Mouse (Mus musculus) liver, embryonic 15.5 days (tissue): ENCODE measurements around the gene Cxcr1. TPM values are rescaled to one million over a fixed set of nuclear protein-coding genes. Genes with fewer than 3 reads are reported as not detected.

Experiments used
- ATAC-seq: fragments of 200-750 bp; cut with Nextera tagmentation; 2 replicates; pipeline ENCODE4 v1.8.0; 2017; ENCODE audit warnings: moderate number of reproducible peaks, mild to moderate bottlenecking, moderate library complexity; ENCODE audit not compliant: insufficient read depth
- H3K27ac ChIP-seq: fragments of 300-500 bp; sonication (generic); replicated peaks from 2 replicates; pipeline ENCODE4 v1.5.1; 2015; ENCODE audit warnings: mild to moderate bottlenecking, inconsistent platforms
- H3K27me3 ChIP-seq: fragments of 300-500 bp; sonication (generic); 2 replicates; pipeline ENCODE4 v1.6.1; 2015; ENCODE audit warnings: mild to moderate bottlenecking, inconsistent platforms
- H3K36me3 ChIP-seq: fragments of 300-500 bp; sonication (generic); replicated peaks from 2 replicates; pipeline ENCODE4 v1.6.1; 2015; ENCODE audit warnings: moderate library complexity, mild to moderate bottlenecking, inconsistent platforms
- H3K4me1 ChIP-seq: fragments of 300-500 bp; sonication (generic); replicated peaks from 2 replicates; pipeline ENCODE4 v1.6.1; 2015; ENCODE audit warnings: inconsistent platforms
- H3K4me2 ChIP-seq: fragments of 300-500 bp; sonication (generic); 2 replicates; pipeline ENCODE4 v1.6.1; 2015; ENCODE audit warnings: moderate library complexity, mild to moderate bottlenecking, inconsistent platforms
- H3K4me3 ChIP-seq: fragments of 300-500 bp; sonication (generic); replicated peaks from 2 replicates; pipeline ENCODE4 v1.5.1; 2015; ENCODE audit warnings: mild to moderate bottlenecking, inconsistent platforms
- H3K9ac ChIP-seq: fragments of 300-500 bp; sonication (generic); 2 replicates; pipeline ENCODE4 v1.6.1; 2015; ENCODE audit warnings: moderate library complexity, mild to moderate bottlenecking, inconsistent platforms
- H3K9me3 ChIP-seq: fragments of 300-500 bp; sonication (generic); replicated peaks from 2 replicates; pipeline ENCODE4 v1.6.1; 2016; ENCODE audit warnings: inconsistent platforms
- WGBS: fragments of 180-500 bp; shearing (Covaris S2); methylation state at CpG from one replicate; pipeline ENCODE4 v1.1.7; 2015; ENCODE audit warnings: mixed read lengths; ENCODE audit not compliant: insufficient replicate concordance; 5-methylcytosine and 5-hydroxymethylcytosine counted together
- polyA plus RNA-seq: library from polyadenylated mRNA; unstranded; fragments of >200 nt; fragmentation: Nextera tagmentation; extraction: Ambion mirVana; gene quantifications from 2 replicates; pipeline ENCODE4 v1.2.1, GENCODE M21; 2015

Gene Cxcr1
- polyA plus RNA-seq, 1 experiment from 2014 or later: not detected

DNA sequence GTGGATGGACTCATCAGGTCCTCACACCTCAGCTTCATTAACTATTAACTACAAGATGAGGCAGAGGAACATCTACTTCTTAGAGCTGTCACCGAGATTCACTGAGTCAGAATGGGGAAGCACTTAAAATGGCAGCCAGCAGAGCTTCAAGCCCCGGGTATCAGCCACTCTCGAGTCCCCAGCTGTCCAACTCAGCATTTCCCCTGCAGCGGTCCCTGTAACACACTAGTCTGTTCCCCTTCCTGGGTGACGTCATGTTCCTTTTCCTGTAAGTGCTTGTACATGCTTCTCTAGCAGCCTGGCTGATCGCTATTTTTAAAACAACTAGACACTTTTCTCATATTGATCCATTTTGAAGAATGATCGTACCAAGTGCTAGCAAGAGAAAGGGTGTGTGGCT lies 32.9 kb upstream of the Cxcr1 start:
- H3K27me3 ChIP-seq: no peaks in the 10 kb centered on the region
- H3K4me2 ChIP-seq: 0 out of 2 replicates have a peak overlapping the region, but pooled peaks have one; percentile 19
- ATAC-seq: no peak
- H3K4me1 ChIP-seq: peaks cover 20% of the 10 kb centered on the region
- no peak overlapping the region for H3K4me3 ChIP-seq
- H3K9ac ChIP-seq: no peak overlapping the region
- 25% methylated on average over 7 of the region's 7 CpGs for WGBS
- no peaks in the 10 kb centered on the region for H3K36me3 ChIP-seq
- no peak overlapping the region; the same call in 1 of the 2 replicates for H3K27ac ChIP-seq
- no peaks in the 10 kb centered on the region for H3K9me3 ChIP-seq

DNA sequence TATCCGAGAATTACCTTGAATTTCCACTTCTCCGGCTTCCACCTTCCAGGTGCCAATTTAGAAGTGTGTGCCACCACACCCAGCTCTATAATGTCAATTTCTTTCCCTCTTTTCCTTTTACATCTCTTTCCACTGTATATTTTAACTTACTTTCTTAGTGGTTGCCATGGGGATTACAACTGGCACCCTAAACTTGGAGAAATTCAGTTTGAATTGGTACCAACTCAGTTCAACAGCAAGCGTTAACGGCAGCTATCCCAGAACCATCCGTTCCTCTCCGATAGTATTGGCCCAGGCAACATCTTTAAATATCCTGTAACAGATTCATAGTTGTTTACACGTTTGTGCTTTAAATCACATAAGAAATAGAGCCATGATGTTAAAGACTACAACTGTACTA lies 25.5 kb upstream of the Cxcr1 start:
- WGBS: 84% methylated on average over 7 of the region's 7 CpGs
- no peaks in the 10 kb centered on the region for H3K4me1 ChIP-seq
- H3K27me3 ChIP-seq: no peaks in the 10 kb centered on the region; the same call in 1 of the 2 replicates
- no peaks in the 10 kb centered on the region for H3K36me3 ChIP-seq
- no peak overlapping the region for H3K4me3 ChIP-seq
- no peak overlapping the region for H3K4me2 ChIP-seq
- no peak overlapping the region for H3K27ac ChIP-seq
- no peak overlapping the region for H3K9ac ChIP-seq
- H3K9me3 ChIP-seq: no peaks in the 10 kb centered on the region
- no peak for ATAC-seq

DNA sequence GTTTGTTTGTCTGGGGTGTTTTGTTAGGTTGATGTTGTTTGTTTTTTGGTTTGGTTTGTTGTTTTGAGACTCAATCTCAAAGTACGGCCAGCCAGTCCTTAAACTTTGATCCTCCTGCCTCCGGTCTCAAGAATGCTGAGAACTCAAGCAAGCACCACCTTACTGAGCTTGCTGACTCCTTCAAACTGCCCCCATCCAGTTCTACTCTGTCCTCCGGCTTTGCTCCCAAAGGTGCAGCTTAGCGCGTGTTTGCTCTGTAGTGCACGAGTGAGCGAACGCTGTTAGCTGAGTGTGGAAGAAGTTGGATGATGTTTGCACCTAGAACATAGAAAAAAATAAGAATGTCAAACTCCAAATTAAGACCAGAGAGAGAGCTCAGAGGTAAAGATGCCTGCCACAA lies 14.5 kb upstream of the Cxcr1 start:
- no peaks in the 10 kb centered on the region for H3K27me3 ChIP-seq
- no peak overlapping the region for H3K4me2 ChIP-seq
- no peak overlapping the region for H3K9ac ChIP-seq
- ATAC-seq: no peak
- H3K4me1 ChIP-seq: no peaks in the 10 kb centered on the region
- H3K27ac ChIP-seq: no peak overlapping the region
- H3K4me3 ChIP-seq: no peak overlapping the region
- no peaks in the 10 kb centered on the region for H3K36me3 ChIP-seq
- 84% methylated on average over 8 of the region's 8 CpGs for WGBS
- H3K9me3 ChIP-seq: no peaks in the 10 kb centered on the region

DNA sequence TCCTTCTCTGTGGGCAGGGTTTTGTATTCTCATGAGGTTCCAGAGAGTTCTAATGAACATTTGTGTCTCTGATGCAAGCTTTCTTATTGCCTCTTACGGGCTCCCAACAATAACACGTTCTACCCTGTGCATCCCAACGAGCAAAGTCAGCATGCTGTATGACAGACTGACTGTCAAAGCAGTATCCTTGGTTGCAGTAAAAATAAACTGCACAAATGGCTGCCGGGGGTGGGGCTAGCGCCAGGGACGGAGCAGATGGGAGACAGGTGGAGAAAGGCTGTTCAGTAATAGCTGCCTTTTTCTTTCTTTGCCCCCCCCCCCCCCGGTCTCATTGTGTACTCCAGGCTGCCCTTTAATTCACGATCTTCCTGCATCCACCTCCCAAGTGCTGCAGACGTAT lies 13.5 kb upstream of the Cxcr1 start:
- Histone ChIP-seq H3K4me2 (no peak overlapping the region), H3K36me3 (no peaks in the 10 kb centered on the region), H3K27ac (no peak overlapping the region), H3K9ac (no peak overlapping the region), H3K4me3 (no peak overlapping the region), H3K27me3 (no peaks in the 10 kb centered on the region), H3K4me1 (no peaks in the 10 kb centered on the region), H3K9me3 (no peaks in the 10 kb centered on the region)
- 52% methylated on average over 9 of the region's 9 CpGs for WGBS
- ATAC-seq: no peak

DNA sequence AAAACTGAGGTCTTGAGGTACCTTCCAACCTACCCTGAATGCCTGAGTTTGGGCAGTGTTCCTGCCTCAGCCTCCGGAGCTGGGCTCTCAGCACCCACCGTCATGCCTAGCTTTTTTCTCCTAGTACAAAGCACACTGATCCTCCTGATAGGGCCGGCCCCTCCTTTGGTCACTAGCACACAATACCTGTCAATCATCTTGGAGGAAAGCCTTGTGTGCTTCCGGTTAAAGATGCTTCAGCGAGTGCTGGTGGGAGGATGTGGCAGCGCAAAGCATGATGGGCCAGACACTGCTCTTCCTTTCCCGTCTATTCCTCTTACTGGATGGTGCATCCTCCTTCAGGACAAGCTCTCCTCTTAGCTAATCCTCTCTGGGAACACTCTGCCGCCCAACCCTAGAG lies 12.2 kb upstream of the Cxcr1 start:
- Histone ChIP-seq H3K4me2 (no peak overlapping the region), H3K36me3 (no peaks in the 10 kb centered on the region), H3K9ac (no peak overlapping the region), H3K4me1 (no peaks in the 10 kb centered on the region), H3K4me3 (no peak overlapping the region), H3K27me3 (no peaks in the 10 kb centered on the region), H3K9me3 (no peaks in the 10 kb centered on the region), H3K27ac (no peak overlapping the region)
- WGBS: 40% methylated on average over 8 of the region's 8 CpGs
- ATAC-seq: no peak

DNA sequence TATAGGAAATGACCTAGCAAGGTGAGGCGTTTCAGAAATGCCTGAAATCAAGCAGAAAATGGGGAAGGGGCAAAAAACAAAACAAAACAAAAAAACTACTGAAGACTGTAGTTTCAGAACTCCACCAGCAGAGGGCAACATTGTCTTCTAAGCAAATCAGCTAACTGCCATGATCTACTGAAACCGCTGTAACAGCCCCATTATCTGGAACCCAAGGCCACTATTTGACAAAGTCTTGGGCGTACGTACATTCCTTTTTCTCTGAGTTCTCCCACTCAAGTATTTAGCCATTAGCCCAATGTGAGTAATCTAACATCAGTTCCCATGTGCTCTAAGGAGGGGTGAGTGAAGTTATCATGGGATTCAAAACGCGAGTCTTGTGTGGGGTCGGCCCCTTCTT lies 11.4 kb upstream of the Cxcr1 start:
- H3K4me1 ChIP-seq: no peaks in the 10 kb centered on the region
- no peak overlapping the region for H3K4me2 ChIP-seq
- no peak overlapping the region for H3K27ac ChIP-seq
- no peak for ATAC-seq
- no peaks in the 10 kb centered on the region for H3K36me3 ChIP-seq
- H3K4me3 ChIP-seq: no peak overlapping the region
- H3K9ac ChIP-seq: no peak overlapping the region
- WGBS: 37% methylated on average over 7 of the region's 7 CpGs
- no peaks in the 10 kb centered on the region for H3K9me3 ChIP-seq
- H3K27me3 ChIP-seq: no peaks in the 10 kb centered on the region

DNA sequence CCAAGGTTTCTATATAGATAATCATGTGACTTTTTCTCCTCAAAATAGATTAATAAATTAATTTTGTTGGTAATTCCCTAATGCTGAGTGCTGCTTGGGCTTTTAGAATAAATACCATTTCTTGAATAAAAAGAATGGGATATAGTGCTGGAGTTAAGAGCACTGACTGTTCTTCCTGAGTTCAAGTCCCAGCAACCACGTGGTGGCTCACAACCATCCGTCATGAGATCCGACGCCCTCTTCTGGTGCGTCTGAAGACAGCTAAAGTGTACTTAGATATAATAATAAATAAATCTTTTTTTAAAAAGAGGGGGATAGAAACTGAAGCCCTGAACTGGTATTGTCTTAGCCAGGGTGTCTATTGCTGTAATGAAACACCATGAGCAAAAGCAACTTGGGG lies 9.0 kb upstream of the Cxcr1 start:
- no peak for ATAC-seq
- 46% methylated on average over 5 of the region's 5 CpGs for WGBS
- H3K9me3 ChIP-seq: no peaks in the 10 kb centered on the region
- H3K4me2 ChIP-seq: no peak overlapping the region
- no peaks in the 10 kb centered on the region for H3K36me3 ChIP-seq
- H3K4me3 ChIP-seq: no peak overlapping the region
- 0 out of 2 replicates have a peak, but pooled peaks cover 5% of the 10 kb centered on the region for H3K4me1 ChIP-seq
- no peaks in the 10 kb centered on the region for H3K27me3 ChIP-seq
- no peak overlapping the region for H3K27ac ChIP-seq
- no peak overlapping the region for H3K9ac ChIP-seq

DNA sequence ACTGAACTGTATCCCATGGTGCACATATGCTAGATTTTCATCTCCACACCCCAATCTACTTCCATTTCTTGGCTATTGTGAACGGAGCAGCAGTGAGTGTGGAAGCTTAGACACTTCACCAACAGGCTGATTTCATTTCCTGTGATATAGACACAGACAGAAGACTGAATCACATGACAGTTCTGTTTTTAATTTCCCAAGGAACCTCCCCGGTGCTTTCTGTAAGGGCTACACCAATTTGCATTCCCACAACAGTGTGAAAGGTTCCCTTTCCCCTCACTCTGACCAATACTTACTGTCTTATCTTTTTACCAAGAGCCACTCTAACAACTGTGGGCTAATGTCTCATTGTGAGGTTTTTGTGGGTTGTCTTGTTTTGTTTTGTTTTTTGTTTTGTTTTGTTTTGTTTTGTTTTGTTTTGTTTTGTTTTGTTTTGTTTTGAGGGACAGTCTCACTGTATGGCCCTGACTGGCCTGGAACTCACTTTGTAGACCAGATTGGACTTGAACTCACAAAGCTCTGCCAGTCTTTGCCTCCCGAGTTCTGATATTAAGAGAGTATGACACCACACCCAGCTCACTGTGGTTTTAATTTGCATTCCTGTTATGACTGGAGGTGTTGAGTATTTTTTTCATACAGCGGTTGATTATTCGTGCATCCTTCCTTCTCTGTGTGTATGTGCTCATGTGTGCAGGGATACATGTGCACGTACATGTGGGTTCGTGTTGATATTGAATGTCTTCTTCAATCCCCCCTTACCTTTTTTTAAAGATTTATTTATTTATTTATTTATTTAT lies 6.8 kb upstream of the Cxcr1 start:
- Histone ChIP-seq H3K9me3 (no peaks in the 10 kb centered on the region), H3K4me1 (0 out of 2 replicates have a peak, but pooled peaks cover 5% of the 10 kb centered on the region), H3K9ac (no peak overlapping the region), H3K27ac (no peak overlapping the region), H3K36me3 (no peaks in the 10 kb centered on the region), H3K4me2 (no peak overlapping the region), H3K27me3 (no peaks in the 10 kb centered on the region), H3K4me3 (no peak overlapping the region)
- no peak for ATAC-seq
- 57% methylated on average over 7 of the region's 7 CpGs for WGBS

DNA sequence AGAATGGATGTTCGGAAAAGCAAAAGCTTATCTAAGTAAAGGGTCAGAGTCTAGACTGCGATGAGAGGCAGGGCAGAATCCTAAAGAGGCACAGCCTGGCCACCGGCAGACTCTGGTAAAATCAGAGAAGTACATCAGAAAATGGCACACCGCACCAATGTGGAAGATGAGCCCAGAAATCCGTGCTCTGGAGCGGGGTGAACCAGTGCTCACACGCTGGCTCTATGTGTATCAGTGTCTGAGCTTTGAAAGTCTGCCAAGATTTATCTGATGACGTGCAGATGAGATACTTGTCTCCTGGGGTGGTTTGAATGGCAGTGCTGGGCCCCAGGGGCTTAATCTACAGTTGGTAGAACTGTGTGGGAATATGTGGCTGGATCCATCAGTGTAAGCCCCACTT lies 4.6 kb upstream of the Cxcr1 start:
- Histone ChIP-seq H3K4me3 (no peak overlapping the region), H3K9me3 (no peaks in the 10 kb centered on the region), H3K27me3 (no peaks in the 10 kb centered on the region), H3K4me1 (0 out of 2 replicates have a peak, but pooled peaks cover 5% of the 10 kb centered on the region), H3K27ac (no peak overlapping the region), H3K4me2 (no peak overlapping the region), H3K36me3 (no peaks in the 10 kb centered on the region), H3K9ac (no peak overlapping the region)
- WGBS: 66% methylated on average over 8 of the region's 8 CpGs
- no peak for ATAC-seq

DNA sequence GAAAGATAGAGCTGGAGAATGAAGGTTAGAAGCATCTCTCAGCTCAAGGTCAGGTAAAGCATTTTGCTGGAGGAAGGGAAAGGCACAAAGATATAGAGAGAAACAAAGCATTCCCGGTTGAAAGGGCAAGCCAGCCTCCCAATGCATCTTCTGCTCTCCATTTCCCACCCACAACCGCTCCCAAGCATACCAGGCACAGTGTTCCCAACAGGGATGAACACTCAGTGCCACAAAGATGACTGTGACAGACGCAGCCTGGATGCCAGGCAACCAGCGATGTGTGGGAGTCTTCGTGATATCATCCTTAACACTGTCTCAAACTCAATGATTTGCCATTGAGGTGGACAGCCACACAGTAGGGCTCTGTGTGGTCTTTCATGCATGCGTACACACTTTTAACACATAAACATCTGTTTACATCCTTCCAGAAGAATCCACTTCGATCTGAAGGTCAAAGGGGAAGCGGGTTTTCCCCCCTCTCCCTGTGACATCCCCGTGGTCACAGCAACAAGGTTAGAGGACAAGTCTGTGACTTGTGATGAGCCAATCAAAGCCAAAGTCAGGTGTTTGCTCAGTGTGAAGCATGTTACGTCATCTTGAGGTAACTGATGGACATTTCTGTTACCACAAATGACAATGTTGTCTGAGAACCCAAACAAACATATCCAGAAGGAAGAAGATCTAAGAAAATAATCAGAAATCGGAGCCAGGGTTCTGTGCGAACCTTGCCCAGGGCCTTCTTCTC lies 3.5 kb upstream of the Cxcr1 start:
- no peak overlapping the region for H3K4me3 ChIP-seq
- 60% methylated on average over 12 of the region's 12 CpGs for WGBS
- no peak for ATAC-seq
- H3K9me3 ChIP-seq: no peaks in the 10 kb centered on the region
- no peak overlapping the region for H3K4me2 ChIP-seq
- H3K27me3 ChIP-seq: no peaks in the 10 kb centered on the region
- 0 out of 2 replicates have a peak overlapping the region, but pooled peaks have one; percentile 6 for H3K27ac ChIP-seq
- H3K9ac ChIP-seq: no peak overlapping the region
- 0 out of 2 replicates have a peak, but pooled peaks cover 5% of the 10 kb centered on the region for H3K4me1 ChIP-seq
- no peaks in the 10 kb centered on the region for H3K36me3 ChIP-seq

DNA sequence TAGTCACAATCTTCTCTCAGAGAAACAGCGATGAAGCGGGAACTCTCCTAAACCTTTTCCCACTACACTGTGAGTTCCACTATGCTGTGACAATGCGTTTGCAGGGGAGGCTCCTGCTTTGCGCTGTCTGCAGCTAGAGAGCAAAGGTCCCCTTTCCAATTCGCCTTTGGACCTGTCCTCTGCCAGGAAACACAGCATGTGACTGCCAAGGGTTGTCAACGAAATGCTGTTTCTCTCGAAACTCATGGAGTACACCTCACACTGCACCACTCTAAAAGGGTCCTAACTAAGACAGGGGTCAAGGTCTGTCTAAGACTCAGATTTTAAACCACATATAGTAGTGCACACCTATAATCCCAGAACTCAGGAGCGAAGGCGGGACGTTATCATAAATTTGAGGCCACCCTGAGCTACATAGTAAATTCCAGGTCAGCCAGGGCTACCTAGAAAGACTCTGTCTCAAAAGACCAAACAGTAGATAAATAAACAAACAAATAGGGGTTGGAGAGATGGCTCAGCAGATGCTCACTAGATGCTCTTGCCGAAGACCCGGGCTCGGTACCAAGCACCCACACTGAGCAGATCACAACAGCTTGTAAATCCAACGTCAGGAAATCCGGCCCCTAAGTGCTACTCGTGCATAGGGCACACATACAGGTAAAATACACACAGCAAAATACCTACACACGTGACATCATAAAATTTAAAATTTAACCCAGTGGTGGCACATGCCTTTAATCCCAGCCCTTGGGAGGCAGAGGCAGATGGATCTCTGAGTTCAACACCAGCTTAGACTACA lies 2.4 kb upstream of the Cxcr1 start:
- no peak overlapping the region for H3K9ac ChIP-seq
- H3K4me2 ChIP-seq: peak overlapping the region; percentile 30; the same call in 1 of the 2 replicates
- peak; percentile 68 for ATAC-seq
- H3K27ac ChIP-seq: peak overlapping the region; percentile 66
- no peaks in the 10 kb centered on the region for H3K36me3 ChIP-seq
- H3K27me3 ChIP-seq: no peaks in the 10 kb centered on the region
- no peak overlapping the region for H3K4me3 ChIP-seq
- no peaks in the 10 kb centered on the region for H3K9me3 ChIP-seq
- 58% methylated on average over 17 of the region's 17 CpGs for WGBS
- H3K4me1 ChIP-seq: 0 out of 2 replicates have a peak, but pooled peaks cover 5% of the 10 kb centered on the region
